Mouse (Mus musculus): ENCODE measurements at regions not wholly inside any gene's neighbourhood (a gene's known extent, or its start where the extent isn't known, plus 50 kb on each side); places are given as distances from the start of the nearest gene placed in this dataset.
A peak's percentile ranks its signal among the peaks of the same experiment; 100 is the strongest.

DNA sequence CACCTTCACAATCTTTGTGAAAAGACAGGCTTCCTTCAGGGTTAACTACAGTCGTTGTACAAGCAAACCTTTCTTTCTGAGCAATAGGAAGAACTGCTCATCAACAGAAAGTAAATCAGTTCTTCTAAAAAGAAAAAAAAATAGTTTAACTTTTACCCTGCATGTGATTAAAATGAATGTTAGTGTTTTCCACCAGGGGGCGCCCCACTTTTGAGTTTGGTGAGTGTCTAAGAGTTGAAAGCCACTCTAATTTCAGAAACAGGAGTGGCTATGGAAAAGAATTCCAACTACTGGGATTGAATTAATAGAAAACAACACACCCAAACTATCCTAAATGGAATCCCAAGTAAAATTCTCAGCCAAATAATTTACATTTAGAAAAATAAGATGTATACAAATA is 430.0 kb downstream of the Cd109 start:
- no peaks in the 10 kb centered on the region for H3K36me3 ChIP-seq (ENCODE audit: control insufficient read depth, insufficient read depth, low read length)
- DNase-seq (ENCODE audit: low spot score) = peak; percentile 61
- 12% methylated on average over 2 of the region's 2 CpGs for WGBS
- H3K9ac ChIP-seq (ENCODE audit: low read length) = no peak overlapping the region
- no peak for ATAC-seq (ENCODE audit: insufficient number of reproducible peaks, low FRiP score, low TSS enrichment, low read depth)
- no peaks in the 10 kb centered on the region for H3K9me3 ChIP-seq (ENCODE audit: control insufficient read depth, low read length)
- H3K27me3 ChIP-seq (ENCODE audit: control insufficient read depth, insufficient read depth, low read length) = no peaks in the 10 kb centered on the region
- no peak overlapping the region for H3K4me3 ChIP-seq (ENCODE audit: low read depth, low read length)
- no peak overlapping the region for H3K4me2 ChIP-seq (ENCODE audit: low read depth, severe bottlenecking)
- H3K27ac ChIP-seq (replicated peaks; ENCODE audit: low read depth, low read length) = no peak overlapping the region
- H3K4me1 ChIP-seq (ENCODE audit: control insufficient read depth, insufficient read depth, low read length) = no peaks in the 10 kb centered on the region

DNA sequence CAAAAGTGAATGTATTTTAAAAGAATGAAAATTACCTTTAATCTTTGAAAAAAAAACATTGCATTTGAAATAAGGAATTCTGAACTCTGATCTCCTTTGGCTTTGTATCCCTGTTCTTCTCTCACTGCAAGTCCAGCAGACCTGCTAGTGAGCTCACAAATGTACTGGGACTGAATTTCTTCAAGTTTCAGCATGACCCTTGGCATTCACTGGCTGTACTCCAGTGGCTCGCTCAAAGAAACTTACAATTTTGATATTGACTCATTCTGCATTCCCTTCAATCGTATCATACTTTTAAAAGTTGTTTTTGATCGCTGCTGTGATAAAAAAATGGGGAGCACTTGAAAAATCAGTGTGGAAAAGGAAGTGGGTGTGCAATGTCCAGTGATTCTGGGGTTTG is 456.6 kb downstream of the Cd109 start:
- no peaks in the 10 kb centered on the region for H3K9me3 ChIP-seq (ENCODE audit: control insufficient read depth, low read length)
- no peak for ATAC-seq (ENCODE audit: insufficient number of reproducible peaks, low FRiP score, low TSS enrichment, low read depth)
- no peaks in the 10 kb centered on the region for H3K4me1 ChIP-seq (ENCODE audit: control insufficient read depth, insufficient read depth, low read length)
- 81% methylated on average over 3 of the region's 3 CpGs for WGBS
- no peak overlapping the region for H3K4me3 ChIP-seq (ENCODE audit: low read depth, low read length)
- no peak overlapping the region for H3K27ac ChIP-seq (replicated peaks; ENCODE audit: low read depth, low read length)
- no peak overlapping the region for H3K9ac ChIP-seq (ENCODE audit: low read length)
- H3K27me3 ChIP-seq (ENCODE audit: control insufficient read depth, insufficient read depth, low read length) = no peaks in the 10 kb centered on the region
- no peak for DNase-seq (ENCODE audit: low spot score)
- H3K36me3 ChIP-seq (ENCODE audit: control insufficient read depth, insufficient read depth, low read length) = no peaks in the 10 kb centered on the region
- H3K4me2 ChIP-seq (ENCODE audit: low read depth, severe bottlenecking) = no peak overlapping the region

DNA sequence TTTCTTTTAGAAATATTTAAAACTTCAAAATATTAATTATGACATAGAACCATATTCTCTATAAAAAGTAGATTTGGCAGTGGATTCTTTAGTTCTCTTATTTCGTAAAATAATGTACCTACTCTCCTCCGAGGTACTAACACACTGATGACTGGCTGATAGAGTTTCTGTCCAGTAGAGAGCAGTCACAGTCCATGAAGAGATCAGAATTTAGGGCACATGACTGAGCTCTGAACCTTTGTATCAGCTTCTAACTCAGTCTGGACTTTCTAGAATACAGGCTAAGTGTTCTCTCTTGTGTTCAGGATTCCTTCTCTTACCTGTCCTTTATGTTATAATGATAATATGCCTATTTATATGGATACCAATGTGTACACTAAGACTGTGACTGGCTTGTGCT is 494.3 kb downstream of the Cd109 start:
- Histone ChIP-seq H3K36me3 (ENCODE audit: control insufficient read depth, insufficient read depth, low read length) (no peaks in the 10 kb centered on the region), H3K27me3 (ENCODE audit: control insufficient read depth, insufficient read depth, low read length) (no peaks in the 10 kb centered on the region), H3K9me3 (ENCODE audit: control insufficient read depth, low read length) (no peaks in the 10 kb centered on the region), H3K4me2 (ENCODE audit: low read depth, severe bottlenecking) (no peak overlapping the region), H3K4me3 (ENCODE audit: low read depth, low read length) (no peak overlapping the region), H3K4me1 (ENCODE audit: control insufficient read depth, insufficient read depth, low read length) (no peaks in the 10 kb centered on the region), H3K27ac (replicated peaks; ENCODE audit: low read depth, low read length) (no peak overlapping the region), H3K9ac (ENCODE audit: low read length) (no peak overlapping the region)
- WGBS = 75% methylated on average over 2 of the region's 2 CpGs
- no peak for DNase-seq (ENCODE audit: low spot score)
- ATAC-seq (ENCODE audit: insufficient number of reproducible peaks, low FRiP score, low TSS enrichment, low read depth) = no peak

DNA sequence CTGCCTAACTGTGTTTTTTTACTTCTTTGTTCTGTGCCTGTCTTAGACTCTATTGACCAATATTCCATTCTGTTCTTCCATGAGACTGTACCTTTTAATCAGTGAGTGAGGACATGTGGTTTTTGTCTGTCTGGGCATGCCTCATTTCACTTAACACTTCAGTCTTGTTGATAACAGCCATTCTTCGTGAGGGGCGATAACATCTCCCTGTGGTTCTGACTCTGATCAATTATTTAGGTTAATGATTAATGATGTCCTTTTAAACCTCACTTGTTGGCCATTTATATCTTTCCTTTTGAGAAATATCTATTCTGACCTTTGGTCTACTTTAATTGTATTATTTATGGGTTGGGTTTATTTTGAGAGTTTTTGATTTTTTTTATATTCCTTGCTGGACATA is 496.0 kb downstream of the Cd109 start:
- no peaks in the 10 kb centered on the region for H3K4me1 ChIP-seq (ENCODE audit: control insufficient read depth, insufficient read depth, low read length)
- no peaks in the 10 kb centered on the region for H3K36me3 ChIP-seq (ENCODE audit: control insufficient read depth, insufficient read depth, low read length)
- H3K4me2 ChIP-seq (ENCODE audit: low read depth, severe bottlenecking) = no peak overlapping the region
- 38% methylated on average over 2 of the region's 2 CpGs for WGBS
- no peaks in the 10 kb centered on the region for H3K9me3 ChIP-seq (ENCODE audit: control insufficient read depth, low read length)
- H3K27ac ChIP-seq (replicated peaks; ENCODE audit: low read depth, low read length) = no peak overlapping the region
- no peak for DNase-seq (ENCODE audit: low spot score)
- ATAC-seq (ENCODE audit: insufficient number of reproducible peaks, low FRiP score, low TSS enrichment, low read depth) = no peak
- no peak overlapping the region for H3K4me3 ChIP-seq (ENCODE audit: low read depth, low read length)
- H3K9ac ChIP-seq (ENCODE audit: low read length) = no peak overlapping the region
- no peaks in the 10 kb centered on the region for H3K27me3 ChIP-seq (ENCODE audit: control insufficient read depth, insufficient read depth, low read length)

DNA sequence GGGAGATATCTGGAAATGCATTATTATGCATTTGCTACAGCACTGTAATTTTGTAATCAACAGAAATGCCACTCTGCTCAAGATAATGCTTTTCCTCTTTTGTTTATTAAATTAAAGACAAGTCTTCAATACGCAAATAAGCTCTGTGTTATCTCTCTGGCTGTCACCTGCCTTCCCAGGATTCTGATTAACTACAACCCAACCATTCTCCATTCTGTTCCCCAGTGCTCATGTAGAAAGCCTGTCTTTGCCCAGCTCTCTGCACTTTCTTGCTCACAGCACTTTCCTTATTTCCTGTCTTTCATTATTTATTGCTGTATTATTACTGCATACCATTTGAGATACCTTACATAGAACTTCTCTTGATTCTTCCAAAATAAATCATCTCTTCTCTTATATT is 525.6 kb downstream of the Cd109 start:
- no peak for ATAC-seq (ENCODE audit: insufficient number of reproducible peaks, low FRiP score, low TSS enrichment, low read depth)
- Histone ChIP-seq H3K4me3 (ENCODE audit: low read depth, low read length) (no peak overlapping the region), H3K9ac (ENCODE audit: low read length) (no peak overlapping the region), H3K27ac (replicated peaks; ENCODE audit: low read depth, low read length) (no peak overlapping the region), H3K4me1 (ENCODE audit: control insufficient read depth, insufficient read depth, low read length) (no peaks in the 10 kb centered on the region), H3K27me3 (ENCODE audit: control insufficient read depth, insufficient read depth, low read length) (no peaks in the 10 kb centered on the region), H3K36me3 (ENCODE audit: control insufficient read depth, insufficient read depth, low read length) (no peaks in the 10 kb centered on the region), H3K4me2 (ENCODE audit: low read depth, severe bottlenecking) (no peak overlapping the region), H3K9me3 (ENCODE audit: control insufficient read depth, low read length) (no peaks in the 10 kb centered on the region)
- DNase-seq (ENCODE audit: low spot score) = no peak
- WGBS = 83% methylated on average over 1 of the region's 1 CpGs

DNA sequence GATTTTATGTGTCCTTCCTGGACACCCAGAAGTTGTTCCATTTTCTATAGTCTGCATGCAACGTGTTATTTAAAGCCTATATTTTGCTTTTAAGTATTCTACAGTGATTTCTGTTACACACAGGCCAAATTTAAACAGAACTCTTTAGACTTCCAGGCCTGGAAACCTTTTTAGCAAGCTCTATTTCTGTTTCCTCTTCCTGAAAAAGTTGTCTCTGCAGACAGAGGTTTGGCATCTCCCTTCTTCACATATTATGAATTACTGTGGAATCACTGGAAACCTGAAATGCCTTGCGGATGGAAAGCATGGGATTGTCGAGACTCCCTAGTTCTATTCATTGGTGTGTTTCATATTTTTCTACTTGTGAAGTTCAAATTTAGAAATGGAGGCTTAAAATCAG is 530.7 kb downstream of the Cd109 start:
- DNase-seq (ENCODE audit: low spot score) = no peak

DNA sequence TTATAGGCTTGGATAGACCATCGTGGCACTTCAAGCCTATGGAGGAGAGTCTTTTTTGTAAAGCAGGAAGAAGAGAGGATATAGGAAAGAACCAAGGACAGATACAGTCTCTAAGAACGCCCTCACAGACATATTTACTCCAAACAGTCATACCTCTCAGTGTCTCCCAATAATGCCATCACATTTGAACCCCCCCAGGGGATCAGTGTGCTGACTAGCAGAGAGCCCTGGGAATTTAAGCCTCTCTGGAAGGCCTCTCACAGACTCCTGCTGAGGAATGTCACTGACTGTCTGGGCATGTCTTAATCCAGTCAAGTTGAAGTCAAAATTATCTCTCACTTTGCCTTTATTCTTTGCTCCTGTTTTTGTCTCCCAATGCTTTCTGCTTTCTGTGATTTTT is 550.2 kb downstream of the Cd109 start:
- no peak overlapping the region for H3K9ac ChIP-seq (ENCODE audit: low read length)
- H3K4me2 ChIP-seq (ENCODE audit: low read depth, severe bottlenecking) = no peak overlapping the region
- H3K4me3 ChIP-seq (ENCODE audit: low read depth, low read length) = no peak overlapping the region
- no peaks in the 10 kb centered on the region for H3K36me3 ChIP-seq (ENCODE audit: control insufficient read depth, insufficient read depth, low read length)
- H3K27me3 ChIP-seq (ENCODE audit: control insufficient read depth, insufficient read depth, low read length) = no peaks in the 10 kb centered on the region
- ATAC-seq (ENCODE audit: insufficient number of reproducible peaks, low FRiP score, low TSS enrichment, low read depth) (no peak), DNase-seq (ENCODE audit: low spot score) (no peak)
- H3K9me3 ChIP-seq (ENCODE audit: control insufficient read depth, low read length) = no peaks in the 10 kb centered on the region
- H3K27ac ChIP-seq (replicated peaks; ENCODE audit: low read depth, low read length) = no peak overlapping the region
- no peaks in the 10 kb centered on the region for H3K4me1 ChIP-seq (ENCODE audit: control insufficient read depth, insufficient read depth, low read length)
- WGBS = 64% methylated on average over 2 of the region's 2 CpGs

More for the DNA sequence above, 530.7 kb downstream of the Cd109 start:
- Histone ChIP-seq H3K27ac (replicated peaks; ENCODE audit: low read depth, low read length) (no peak overlapping the region), H3K9ac (ENCODE audit: low read length) (no peak overlapping the region), H3K4me1 (ENCODE audit: control insufficient read depth, insufficient read depth, low read length) (no peaks in the 10 kb centered on the region), H3K36me3 (ENCODE audit: control insufficient read depth, insufficient read depth, low read length) (no peaks in the 10 kb centered on the region), H3K9me3 (ENCODE audit: control insufficient read depth, low read length) (no peaks in the 10 kb centered on the region), H3K4me3 (ENCODE audit: low read depth, low read length) (no peak overlapping the region), H3K27me3 (ENCODE audit: control insufficient read depth, insufficient read depth, low read length) (no peaks in the 10 kb centered on the region), H3K4me2 (ENCODE audit: low read depth, severe bottlenecking) (no peak overlapping the region)
- ATAC-seq (ENCODE audit: insufficient number of reproducible peaks, low FRiP score, low TSS enrichment, low read depth) = no peak
- WGBS = 77% methylated on average over 3 of the region's 3 CpGs

DNA sequence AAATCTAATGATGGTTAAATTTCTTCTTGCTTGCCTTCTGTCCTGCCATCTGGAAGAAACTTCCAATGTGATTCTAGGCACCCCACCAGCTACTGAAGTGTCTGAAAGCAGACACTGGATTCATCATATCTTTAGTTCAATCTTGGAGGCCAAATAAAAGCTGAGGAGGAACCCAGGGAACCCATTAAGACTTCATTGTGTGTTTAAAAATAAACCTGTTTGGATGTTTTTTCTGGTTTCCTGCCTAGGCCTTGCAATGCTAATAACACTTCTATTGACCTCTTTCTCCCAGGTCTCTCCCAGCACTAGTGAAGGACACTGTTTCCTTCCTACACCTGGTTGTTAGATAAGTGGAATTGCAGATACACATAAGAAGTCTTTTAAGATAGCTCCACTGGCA is 545.6 kb downstream of the Col12a1 start:
- H3K27me3 ChIP-seq (ENCODE audit: control insufficient read depth, insufficient read depth, low read length) = no peaks in the 10 kb centered on the region
- no peak overlapping the region for H3K9ac ChIP-seq (ENCODE audit: low read length)
- no peak overlapping the region for H3K27ac ChIP-seq (replicated peaks; ENCODE audit: low read depth, low read length)
- no peak for ATAC-seq (ENCODE audit: insufficient number of reproducible peaks, low FRiP score, low TSS enrichment, low read depth)
- no peaks in the 10 kb centered on the region for H3K36me3 ChIP-seq (ENCODE audit: control insufficient read depth, insufficient read depth, low read length)
- H3K4me1 ChIP-seq (ENCODE audit: control insufficient read depth, insufficient read depth, low read length) = no peaks in the 10 kb centered on the region
- H3K4me3 ChIP-seq (ENCODE audit: low read depth, low read length) = no peak overlapping the region
- H3K9me3 ChIP-seq (ENCODE audit: control insufficient read depth, low read length) = no peaks in the 10 kb centered on the region
- no peak for DNase-seq (ENCODE audit: low spot score)
- no peak overlapping the region for H3K4me2 ChIP-seq (ENCODE audit: low read depth, severe bottlenecking)

DNA sequence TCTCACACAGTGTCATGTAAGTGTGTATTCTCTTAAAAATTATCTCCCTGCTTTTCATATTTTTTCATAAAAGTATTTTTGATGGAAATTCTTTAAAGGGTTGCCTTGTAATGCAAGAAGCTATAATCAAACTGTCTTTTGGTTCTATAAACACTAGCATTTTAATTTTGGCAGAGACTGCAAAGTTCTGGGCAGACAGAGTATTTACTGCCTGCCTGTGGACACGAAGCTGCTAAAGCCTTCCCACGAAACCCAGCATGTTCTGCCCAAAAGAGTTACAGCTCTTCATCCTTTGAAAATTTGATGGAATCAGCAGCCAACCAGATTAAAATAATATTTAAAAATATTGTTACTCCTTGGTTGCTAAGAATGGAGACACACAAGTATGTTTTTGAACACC is 538.7 kb downstream of the Col12a1 start:
- no peak overlapping the region for H3K4me2 ChIP-seq (ENCODE audit: low read depth, severe bottlenecking)
- H3K36me3 ChIP-seq (ENCODE audit: control insufficient read depth, insufficient read depth, low read length) = no peaks in the 10 kb centered on the region
- H3K4me3 ChIP-seq (ENCODE audit: low read depth, low read length) = no peak overlapping the region
- DNase-seq (ENCODE audit: low spot score) = no peak
- no peak for ATAC-seq (ENCODE audit: insufficient number of reproducible peaks, low FRiP score, low TSS enrichment, low read depth)
- WGBS = 76% methylated on average over 2 of the region's 2 CpGs
- H3K27ac ChIP-seq (replicated peaks; ENCODE audit: low read depth, low read length) = no peak overlapping the region
- H3K4me1 ChIP-seq (ENCODE audit: control insufficient read depth, insufficient read depth, low read length) = no peaks in the 10 kb centered on the region
- H3K9ac ChIP-seq (ENCODE audit: low read length) = no peak overlapping the region
- no peaks in the 10 kb centered on the region for H3K27me3 ChIP-seq (ENCODE audit: control insufficient read depth, insufficient read depth, low read length)
- no peaks in the 10 kb centered on the region for H3K9me3 ChIP-seq (ENCODE audit: control insufficient read depth, low read length)

Measured in limb, embryonic 11.5 days (tissue).